Mouse (Mus musculus): ENCODE measurements around the gene Zbtb16.

Gene Zbtb16

DNA sequence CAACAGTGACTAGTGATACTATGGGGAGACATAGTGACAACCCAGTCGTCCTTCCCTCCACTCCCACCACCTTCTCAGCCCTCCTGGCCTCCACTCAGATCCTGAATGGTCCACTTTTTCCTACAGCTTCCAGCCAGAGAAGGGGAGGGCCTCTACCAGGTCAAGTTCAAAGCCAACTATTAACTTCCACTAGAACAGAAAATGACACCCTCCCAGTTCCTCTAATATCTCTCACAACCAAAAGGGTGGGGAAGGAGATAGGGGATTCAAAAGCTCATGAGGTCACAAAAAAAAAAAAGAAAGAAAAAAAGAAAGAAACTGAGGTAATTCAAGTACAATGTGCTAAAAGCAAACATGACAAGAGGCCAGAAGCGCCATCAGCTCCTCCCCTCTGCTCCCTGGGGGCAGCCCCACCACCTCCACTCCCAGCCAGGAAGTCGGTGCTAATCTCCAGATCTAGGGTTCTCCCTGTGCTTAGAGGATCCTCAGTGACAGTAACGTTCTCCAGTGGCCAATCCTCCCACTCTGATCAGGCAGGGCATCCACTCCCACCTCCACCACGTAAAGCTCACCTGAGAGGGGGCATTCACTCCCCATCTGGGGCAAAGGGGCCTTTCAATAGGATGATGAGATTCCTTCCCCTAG, 180.4 kb downstream of the Zbtb16 start:
- DNase-seq: no peak

DNA sequence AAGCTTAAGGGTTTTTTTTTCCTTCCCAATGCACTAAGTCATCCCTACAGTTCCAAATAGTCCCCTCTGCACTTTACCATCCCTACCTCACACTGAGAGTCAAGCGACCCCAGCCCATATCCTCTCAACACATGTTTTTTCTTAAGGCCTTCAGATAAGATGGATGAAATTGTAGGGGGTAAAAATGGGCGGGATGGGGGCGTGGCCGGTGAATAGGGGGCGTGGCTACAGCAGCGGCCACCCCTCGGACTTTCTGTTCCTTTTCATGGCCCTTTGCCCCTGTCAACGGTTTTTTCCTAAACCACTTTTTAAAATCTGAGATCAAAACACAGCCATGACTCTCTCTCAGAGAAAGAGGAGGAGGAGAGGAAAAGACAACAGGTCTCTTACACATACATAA, 181.3 kb downstream of the Zbtb16 start:
- no peak for DNase-seq

DNA sequence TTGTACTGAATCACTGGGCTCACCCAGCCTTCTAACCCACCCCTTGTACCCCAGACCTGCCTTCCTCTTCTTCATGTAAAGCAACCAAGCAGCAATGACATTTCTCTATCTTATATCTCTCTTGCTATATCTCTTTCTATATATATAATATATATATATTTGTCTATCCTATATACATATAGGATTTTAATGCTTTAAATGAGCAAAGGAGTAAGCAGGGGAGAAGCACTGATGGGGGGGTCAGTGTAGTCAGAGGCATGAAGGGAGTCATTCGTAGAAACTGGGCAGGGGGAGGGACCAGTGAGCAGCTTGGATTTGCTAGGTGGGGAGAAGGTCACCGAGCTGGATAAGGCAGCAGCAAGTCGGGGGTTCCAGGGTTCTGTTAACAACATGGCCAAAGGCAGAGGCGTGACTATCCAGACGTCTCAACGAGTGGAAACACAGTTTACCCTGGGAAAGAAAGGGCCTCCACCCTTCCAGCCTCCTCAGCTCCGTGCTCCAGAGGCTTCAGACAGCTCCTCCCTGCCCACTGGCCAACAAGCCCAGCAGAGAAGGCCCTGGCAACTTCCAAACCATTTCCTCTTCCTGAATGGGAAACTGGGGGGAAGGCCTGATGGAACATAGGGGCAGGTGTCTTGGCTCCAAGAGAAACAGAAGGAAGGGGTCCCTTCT, 182.5 kb downstream of the Zbtb16 start:
- no peak for DNase-seq

DNA sequence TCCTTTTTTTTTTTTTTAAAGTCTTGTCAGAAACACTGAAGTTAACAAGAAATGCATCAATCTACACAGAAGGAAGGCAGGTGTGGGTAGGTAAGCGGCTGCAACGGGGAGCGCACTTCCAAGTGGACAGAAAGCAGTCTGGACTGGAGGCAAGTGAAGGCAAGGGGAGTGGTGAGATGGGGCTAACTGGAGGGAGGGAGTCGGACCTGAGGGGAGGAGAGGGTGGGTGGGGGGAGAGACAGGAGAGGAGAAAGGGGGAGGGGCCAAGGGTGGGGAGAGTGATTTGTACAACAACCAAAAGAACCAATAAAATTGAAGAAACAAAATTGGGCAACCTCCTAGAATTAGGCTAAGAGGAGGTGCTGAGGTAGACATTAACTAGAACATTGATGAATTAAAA, 184.0 kb downstream of the Zbtb16 start:
- no peak for DNase-seq

DNA sequence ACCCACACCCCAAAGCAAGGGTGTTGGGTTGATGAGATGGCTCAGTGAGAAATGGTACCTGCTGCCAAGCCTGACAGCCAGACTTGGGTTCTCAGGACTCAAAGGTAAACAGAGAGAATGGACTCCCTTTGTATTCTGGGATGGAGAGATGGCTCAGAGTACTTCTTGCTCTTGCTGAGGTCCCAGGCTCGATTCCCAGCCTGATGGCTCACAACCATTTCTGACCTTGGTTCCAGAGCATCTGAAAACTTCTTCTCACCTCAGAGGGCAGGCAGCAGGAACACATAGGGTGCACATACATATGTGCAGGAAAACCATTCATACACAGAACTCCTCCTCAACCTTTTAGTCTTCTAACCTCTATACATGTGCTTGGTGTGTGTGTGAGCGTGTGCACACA, 185.2 kb downstream of the Zbtb16 start:
- DNase-seq: no peak

DNA sequence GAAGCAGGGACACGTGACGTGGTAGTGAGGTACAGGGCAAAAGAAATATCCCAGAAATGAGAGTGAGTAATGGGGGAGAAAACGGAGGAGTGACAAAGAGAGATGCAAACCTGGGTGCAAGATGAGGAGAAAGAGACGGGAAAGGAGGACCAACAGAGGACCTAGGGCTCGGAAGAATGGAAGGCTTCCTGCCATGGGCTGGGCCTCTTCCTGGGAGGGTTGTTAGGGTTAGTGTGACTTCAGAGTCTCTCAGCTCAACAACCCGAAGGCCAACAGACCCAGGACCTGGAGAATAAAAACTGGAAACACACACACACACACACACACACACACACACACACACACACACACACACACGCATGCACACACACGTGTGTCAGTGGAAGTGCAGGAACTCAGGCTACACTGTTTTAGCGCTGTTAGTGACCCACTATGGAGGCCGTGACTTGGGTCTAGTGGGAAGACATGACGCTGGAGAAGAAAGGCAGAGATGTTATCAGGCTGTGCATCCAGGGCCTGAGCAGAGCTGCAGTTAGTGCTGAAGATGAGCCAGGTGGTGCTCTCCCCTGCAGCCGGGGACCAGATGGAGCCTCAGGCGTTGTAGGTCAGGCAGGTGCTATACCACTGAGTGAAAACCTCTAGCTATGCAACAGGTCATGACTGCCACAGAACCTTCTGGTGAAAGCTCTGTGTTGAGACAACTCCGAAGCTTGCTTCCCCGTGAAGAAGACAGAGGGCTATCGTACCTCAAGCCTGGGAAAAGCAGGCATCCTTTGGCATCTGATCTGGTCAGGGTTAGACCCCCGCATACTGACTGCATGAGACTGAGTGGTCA, 186.0 kb downstream of the Zbtb16 start:
- peak; percentile 77 for DNase-seq

DNA sequence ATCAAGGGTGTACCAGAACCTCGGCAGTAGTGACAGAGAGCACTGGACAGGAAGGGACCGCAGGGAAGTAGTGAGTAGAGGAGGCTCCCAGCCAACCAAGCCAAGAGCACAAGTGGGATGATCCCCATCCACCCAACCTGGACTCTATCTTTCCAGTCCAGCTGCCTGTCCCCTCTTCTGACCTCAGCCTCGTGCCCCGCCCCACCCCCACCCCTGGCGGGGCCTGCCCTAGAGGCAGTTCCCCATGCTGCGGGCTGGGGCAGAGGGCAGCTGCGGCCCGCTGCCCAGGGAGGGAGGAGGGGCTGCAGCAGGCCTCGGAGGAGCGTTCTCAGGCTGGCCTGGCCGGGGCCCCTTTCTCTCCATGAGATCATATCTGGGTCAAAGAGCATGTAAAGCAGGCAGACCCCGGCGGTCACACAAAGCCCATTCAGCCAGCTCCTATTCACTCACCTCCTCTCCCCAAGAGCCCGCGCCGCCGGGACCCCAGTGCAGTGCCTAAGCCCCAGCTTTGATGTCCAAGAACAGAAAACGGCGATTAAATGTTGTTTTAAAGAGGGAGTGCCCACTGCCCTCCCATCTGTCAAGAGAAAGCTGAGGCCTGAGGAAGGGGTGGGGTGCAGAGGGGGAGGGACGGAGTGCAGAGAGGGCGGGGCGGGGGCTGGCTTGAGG, 186.8 kb downstream of the Zbtb16 start:
- DNase-seq: peak; percentile 29

DNA sequence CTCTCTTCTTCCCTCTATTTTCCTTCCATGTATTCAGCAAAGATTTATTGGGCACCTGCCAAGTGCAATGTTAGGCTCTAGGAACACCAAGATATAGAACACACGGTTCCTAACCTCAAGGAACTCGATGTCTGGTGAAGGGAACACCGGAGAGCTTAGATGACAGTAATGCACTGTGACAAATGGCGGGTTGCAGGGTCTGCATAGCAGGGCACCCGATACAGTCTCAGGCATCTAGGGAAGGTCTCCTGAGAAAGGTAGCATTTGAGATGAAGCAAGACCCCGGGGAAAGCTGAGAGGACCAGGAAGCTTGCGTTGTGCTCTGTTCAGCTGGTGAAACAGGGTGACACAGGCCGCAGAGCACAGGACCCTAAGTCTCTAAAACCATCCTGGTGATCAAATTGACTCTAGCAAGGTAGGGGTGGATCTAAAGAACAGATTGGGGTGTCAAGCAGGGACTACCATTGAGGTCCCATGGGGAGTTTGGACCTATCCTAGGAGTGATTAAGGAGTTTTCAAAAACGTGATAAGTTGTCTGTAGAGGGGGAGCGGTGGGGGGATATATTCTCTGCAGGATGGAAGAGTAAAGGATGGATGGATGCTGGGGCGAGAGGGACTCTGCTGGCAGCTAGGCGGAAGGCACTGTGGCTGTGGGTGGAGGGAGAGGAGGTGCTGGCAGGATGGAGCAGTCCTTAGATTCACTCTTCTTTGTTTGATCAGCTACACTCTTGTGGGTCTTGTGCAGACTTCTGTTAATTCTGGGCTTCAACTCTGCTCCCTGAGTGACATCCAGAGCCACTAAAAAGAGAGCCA, 187.5 kb downstream of the Zbtb16 start:
- no peak for DNase-seq

DNA sequence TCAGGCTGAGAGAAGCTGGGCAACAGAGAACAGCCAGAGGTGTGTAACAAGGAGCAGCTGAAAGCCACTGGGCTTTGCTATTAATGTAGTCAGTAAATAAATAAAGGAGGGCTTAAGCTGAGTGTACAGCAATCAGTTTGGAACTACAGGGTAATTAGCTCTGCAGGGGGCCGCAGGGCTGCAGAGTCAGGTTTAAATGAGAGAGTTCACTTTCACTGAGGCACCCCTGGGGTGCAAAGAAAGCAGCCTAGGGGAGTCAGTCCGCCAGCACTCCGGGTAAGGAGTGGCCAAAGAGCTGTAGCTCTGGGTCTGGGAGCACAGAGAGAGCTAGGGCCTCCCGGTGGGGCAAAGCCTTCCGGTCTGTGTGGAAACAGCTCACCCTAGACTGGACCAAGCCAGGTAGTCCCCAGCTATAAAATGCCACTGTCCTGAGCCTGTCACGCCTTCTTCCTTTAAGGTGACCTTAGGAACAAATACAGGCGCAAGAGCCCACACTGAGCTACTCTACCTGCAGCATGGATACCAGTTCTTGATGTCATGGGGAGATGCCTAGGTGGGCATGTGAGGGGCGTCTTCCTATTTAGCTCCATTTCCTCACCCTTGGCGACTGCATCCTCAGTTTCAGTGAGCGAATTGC, 188.3 kb downstream of the Zbtb16 start:
- no peak for DNase-seq

DNA sequence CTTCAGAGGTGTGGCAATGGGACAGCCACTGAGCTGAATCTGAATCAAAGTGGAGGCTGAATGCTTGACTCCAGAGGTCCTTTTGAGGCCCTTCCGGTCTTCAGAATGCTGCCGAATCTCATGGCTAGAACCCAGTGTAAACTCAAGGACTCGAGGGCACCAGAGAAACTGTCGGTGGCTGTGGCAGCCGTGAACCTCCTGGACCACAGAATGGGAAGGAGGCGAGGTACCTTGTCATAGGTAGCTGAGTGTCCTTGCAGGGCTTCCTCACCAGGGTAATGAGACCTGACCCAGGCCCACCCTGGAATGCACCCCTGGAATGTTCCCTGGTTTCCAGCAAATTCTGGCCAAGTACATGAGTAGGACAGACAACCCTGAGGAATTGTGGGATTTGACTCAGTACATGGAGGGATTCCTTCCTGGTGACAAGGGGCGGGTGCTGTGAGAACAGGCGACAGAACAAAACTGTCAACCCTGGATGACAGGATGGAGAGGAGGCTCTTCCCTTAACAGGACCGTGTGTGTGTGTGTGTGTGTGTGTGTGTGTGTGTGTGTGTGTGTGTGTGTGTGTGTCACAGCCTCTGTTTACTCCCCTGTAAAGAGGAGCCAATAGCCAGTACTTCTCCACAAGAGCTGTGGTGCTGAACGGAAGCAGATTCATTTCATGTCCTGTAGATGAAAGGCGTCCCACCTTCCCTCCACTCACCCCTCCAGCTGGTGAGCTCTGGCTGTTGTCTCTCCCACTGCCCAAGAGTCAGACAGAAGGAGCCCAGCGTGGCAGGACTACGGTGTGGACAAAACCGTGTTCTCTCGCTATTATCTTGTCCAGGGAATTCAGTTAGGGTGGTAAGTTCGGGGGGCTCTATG, 189.0 kb downstream of the Zbtb16 start:
- DNase-seq: no peak

DNA sequence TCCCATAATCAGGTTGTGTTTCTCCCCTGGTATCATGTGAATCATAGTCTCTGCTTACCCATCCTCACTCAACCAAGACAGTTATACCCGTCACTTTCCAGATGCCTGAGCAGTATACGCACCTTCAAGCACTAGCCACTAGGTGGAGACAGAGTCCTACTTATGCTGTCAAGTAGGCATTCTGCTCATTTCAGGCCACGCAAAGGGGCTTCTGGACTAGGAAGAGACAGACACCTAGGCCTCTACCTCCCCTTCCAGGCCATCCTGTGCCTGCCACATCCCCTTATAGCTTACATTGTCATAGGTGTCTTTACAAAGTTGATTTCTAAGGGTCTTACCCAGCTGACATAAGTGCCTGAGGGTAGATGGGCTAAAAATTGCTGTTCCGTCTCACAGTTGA, 189.8 kb downstream of the Zbtb16 start:
- peak; percentile 49 for DNase-seq

DNA sequence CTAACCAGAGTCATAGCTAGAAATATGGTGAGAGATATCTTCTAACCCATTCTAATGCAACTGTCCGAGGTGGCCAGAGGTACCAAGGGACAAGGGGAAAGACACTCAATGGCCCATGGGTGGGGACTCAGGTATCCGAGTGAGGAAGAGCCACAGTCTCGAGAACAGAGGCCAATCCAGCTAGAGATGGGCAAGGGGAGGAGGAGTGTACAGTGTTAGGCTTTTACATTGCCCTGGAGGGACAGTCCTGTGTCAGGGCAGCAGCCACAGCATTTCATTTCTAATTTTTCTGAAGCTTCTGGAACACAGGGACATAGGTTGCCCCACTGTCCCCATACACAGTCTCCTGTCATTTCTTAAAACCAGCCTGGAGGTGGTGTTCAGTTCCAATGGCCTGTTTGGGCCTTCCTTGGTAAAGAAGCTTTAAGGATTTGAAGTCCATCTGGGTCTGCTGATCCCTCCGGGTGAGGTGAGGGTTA, 190.3 kb downstream of the Zbtb16 start:
- DNase-seq: no peak

DNA sequence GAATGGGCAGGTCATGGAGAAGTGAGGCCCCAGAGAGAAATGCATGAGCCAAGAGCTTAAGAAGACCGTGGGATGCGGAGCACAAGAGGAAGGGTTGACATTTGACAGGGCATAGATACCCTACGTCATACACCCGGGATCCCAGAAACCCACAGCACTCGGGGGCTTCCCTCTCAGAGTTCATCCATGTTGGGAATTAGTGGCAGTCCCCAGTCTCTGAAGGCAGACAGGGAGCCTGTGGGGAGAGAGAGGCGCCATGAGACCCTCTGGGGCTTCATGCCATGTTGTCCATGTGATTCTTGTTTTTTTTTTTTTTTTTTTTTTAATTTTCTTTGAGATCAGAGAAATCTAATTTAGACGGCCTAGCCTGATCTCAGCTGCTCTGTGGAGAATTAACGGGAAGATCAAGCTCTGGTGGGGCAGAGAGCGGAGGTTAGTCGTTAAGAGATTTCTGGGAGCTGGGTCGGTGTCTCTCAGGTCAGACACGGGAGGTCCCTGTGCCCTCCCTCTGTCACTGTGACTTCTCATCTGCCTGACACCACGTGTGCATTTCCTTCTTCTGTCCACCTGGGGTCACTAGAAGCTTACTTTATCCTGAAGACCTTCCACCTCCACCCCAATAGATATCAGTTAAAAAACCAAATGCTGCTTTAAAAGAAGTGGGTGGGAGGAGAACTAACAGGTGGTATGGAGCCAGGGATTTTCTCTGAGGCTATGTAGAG, 190.9 kb downstream of the Zbtb16 start:
- peak; percentile 24 for DNase-seq

DNA sequence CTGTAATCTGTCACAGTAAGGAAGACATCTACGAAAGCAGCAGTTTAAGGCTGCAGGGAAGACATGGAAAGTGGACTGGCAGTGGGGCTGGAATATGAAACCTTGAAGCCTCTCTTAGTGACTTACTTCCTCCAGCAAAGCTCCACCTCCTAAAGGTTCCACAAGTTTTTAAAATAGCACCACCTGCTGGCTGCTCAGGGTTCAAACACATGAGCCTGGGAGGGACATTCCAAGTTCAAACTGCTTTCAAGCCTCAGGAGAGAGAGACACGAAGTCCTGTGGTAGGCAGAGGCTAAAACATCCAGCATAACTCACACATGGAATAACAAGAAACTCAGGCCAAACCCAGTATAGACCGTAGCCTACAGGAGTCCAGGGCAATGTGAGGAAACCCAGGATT, 191.6 kb downstream of the Zbtb16 start:
- no peak for DNase-seq

DNA sequence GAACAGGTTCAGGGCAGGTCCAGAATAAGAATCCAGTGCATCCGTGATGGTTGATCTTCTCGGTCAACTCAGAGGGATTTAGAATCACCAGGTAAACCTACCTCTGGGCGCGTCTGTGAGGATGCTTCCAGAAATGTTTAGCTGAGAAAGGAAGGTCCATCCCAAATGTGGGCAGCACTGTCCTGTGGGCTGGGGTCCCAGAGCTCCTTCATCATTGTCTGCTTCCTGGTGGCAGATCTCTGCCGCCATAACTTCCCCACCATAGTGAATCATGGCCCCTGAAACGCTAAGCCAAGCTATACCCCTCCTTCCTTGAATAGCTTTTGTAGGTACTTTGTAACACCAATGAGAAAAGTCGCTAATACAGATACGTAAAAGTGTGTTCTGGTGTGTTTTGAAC, 194.4 kb downstream of the Zbtb16 start:
- DNase-seq: no peak

DNA sequence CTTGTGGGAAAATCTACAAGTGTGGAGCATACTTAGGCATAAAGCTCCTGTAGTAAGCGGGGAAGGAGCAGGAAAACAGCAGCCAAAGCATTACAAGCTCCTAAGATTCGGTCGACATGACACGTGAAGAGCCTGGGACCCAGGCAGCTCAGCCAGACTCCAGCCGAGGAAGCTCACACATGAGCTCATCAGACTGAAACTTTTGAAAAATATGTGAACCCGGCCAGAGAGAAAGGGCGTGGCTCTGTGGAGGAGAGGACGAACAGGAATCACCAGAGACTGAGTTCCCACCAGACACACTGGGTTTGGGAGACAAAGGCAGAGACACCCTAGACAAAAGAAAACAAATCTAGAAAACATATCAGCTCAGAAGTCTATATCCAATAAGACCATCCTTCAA, 195.1 kb downstream of the Zbtb16 start:
- DNase-seq: no peak

DNA sequence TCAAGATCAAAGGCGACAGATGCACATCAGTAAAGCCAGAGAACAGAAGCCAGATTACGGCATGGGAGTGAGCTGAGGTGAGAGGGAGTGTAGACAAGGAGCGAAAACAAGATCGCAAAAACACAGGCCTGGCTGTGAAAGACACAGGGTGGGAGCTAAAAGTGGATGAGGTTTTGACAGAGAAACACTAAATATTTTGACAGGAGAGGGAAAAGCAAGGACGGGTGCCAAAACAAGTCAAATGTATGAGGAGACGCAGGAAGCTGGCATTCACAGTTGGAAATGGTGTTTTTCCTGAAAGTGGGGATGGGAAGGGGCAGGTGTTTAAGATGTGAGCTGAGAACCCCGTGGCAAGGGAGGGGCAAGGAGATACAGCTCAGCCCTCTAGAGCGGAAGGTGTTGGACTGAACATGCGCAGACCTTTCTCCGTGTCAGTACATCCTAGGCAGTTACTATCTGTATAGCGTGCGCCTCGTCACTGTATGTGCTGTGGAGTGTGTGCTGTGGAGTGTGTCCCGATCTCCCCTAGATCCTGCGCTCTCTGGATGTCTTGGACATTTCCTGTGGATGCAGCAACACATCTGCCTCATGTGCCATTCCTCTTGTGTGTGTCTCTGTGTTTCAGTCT, 197.7 kb downstream of the Zbtb16 start:
- no peak for DNase-seq

DNA sequence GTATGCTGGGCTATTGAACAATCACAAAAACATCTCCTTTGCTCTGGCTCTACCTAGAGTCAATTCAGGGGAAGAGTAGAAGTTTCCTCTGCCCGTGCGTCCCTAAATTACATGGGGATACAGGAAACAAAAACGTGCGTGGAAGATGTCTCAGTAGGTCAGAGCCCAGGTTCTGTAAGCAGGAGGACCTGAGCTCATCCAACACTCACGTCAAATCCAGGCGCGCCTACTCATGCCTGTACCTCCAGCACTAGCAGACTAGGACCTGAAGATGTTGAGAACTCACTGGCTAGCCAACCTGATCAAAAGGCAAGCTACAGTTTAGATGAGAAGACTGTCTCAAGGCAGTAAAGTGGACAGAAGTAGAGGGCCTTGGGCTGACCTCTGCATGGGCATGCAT, 198.9 kb downstream of the Zbtb16 start:
- DNase-seq: no peak

DNA sequence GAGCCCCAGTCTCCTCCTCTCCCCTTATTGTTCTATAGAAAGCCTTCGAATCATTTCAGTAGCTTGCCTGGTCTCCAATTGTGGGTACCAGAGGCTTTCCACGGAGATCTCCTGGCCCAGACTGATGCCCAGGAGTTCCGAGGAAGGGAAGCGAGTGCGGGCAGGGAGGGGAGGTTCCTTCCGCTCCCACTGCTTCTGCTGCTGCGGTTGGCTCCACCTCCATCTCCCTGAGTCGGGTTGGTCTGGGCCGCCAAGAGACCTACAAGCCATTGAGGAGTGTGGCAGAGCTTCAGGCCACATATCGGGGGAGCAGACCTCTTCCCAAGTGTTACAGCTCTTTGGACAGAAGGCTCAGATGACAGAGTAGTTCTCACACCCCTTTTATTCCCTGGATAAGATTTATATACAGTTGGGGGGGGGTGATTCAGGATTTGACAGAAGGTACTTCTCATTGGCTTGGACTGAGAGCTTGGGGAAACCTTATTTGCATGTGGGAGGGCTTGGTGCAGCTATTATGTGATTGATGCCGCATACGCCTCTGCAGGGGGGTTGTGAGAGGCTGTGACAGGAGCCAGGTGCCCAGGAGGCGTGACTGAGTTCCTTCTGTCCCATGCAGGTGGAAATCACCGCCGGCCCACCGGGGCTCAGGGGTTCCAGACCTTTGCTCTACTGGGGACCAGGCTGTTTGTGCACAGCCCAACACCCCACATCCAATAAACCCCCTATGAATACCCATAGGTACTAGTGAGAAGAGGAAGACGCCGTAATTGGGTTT, 200.3 kb downstream of the Zbtb16 start:
- no peak for DNase-seq

Data from cerebellum, adult 11-12 months (tissue).